Comparison of ENCODE assay signal across 10 mouse cellular contexts in the genomic region with DNA sequence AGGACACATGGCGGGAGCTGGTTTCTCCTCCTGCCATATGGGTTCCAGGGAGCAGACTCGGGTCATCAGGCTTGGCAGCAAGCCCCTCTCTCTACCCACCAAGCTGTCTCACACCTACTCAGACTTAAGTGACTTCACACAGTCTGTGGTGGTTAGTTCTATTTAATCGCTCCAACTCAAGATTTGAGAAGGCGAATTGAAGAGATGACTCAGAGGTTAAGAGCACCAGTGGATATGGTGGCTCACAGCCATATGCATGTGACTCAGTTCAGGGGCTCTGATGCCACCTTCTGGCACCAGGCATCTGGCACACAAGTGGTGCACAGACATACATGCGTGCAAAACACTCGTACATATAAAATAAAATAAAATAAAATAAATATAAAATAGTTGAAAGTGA. TPM values are rescaled to one million over a fixed set of nuclear protein-coding genes. Genes with fewer than 3 reads are reported as not detected.
DNase-seq lines count a peak whose midpoint lies in the region; ATAC-seq and TF ChIP-seq lines count a peak whose summit lies in the region.
"Had no signal": no experiment of that assay in that cellular context is flagged by ENCODE, and none has a peak within 500 bp of the region (broad histone marks: within the 10 kb centered on the region; RNA-seq: fewer than 3 reads in every experiment).

No protein-coding gene starts in this region.

- peak; percentile 36; the same call in 1 of the 2 replicates for TF ChIP-seq CTCF in embryonic fibroblast, embryonic 13.5 days (IDR thresholded peaks at IDR 0.05; ENCODE audit: borderline replicate concordance, insufficient read depth, low read length)

- H3K4me1 ChIP-seq in embryonic fibroblast, embryonic 13.5 days (ENCODE audit: control insufficient read depth, insufficient read depth, low read length): peaks cover 5% of the 10 kb centered on the region; the same call in 1 of the 2 replicates

- H3K4me3 ChIP-seq in embryonic fibroblast, embryonic 13.5 days (ENCODE audit: insufficient read depth, low read length): no peak overlapping the region
- H3K4me3 ChIP-seq: hindbrain, embryonic 15.5 days had no signal

- no peak for TF ChIP-seq POLR2A in embryonic fibroblast, embryonic 13.5 days (IDR thresholded peaks at IDR 0.05; ENCODE audit: low read depth, low read length)

- H3K27ac ChIP-seq in embryonic fibroblast, embryonic 13.5 days (ENCODE audit: insufficient read depth, low read length): no peak overlapping the region
- H3K27ac ChIP-seq: hindbrain, embryonic 15.5 days had no signal

- no peak for ATAC-seq in cerebellum, adult (ENCODE audit: insufficient number of reproducible peaks, low FRiP score, low TSS enrichment)
- ATAC-seq in erythroid progenitor cell, adult 5-6 weeks (replicated peaks; ENCODE audit: low FRiP score, poor library complexity, severe bottlenecking): no peak
- ATAC-seq: forebrain, embryonic 16.5 days had no signal

- peak; percentile 37 for DNase-seq in cerebellum, adult 11 months
- peak; percentile 18 to 28 for DNase-seq in right cerebral cortex, adult 2 months (ENCODE audit: low spot score in 2 of 2)
- no peak for DNase-seq in right cerebral cortex, postnatal 25 days
- DNase-seq in urinary bladder, postnatal 14 days (ENCODE audit: low spot score): no peak
- DNase-seq in B cell, adult 2 months: no peak

RNA-seq across cellular contexts. Expression of a gene that starts 43.4 kb away (rescaled TPM):
- polyA plus RNA-seq in embryonic fibroblast, embryonic 13.5 days (2011; ENCODE audit: insufficient read length, low read depth, missing spikeins): 9.3 and 9.8 TPM in 2 replicates
- 35.0 and 39.8 TPM in 2 replicates for total RNA-seq in erythroid progenitor cell, adult 5-6 weeks (2015; ENCODE audit: low replicate concordance)
- total RNA-seq in erythroid progenitor cell, adult 5-6 weeks (2017; ENCODE audit: low replicate concordance): 40.1 and 60.7 TPM in 2 replicates

Comparison
In these comparisons a context has a peak if more than half of its experiments do, and no peak if none do; other contexts are left out.
1. DNase-seq: peak in cerebellum, adult 11 months (single experiment) and right cerebral cortex, adult 2 months (2 of 2); none in right cerebral cortex, postnatal 25 days (single experiment), urinary bladder, postnatal 14 days (single experiment) and B cell, adult 2 months (0 of 2).